Mouse (Mus musculus) bone marrow, adult 2 months (tissue): ENCODE data around the gene Gm13128.
"Not testable (repeated sequence)": the region's sequence is repeated elsewhere in the genome, so short reads cannot be mapped to it uniquely, and the experiment has no call there.

ENCODE experiments used
- CTCF ChIP-seq: fragments of 200-500 bp; IDR thresholded peaks from 2 replicates; pipeline ENCODE4 v1.5.1; 2011; ENCODE audit warnings: low read length, control low read depth; ENCODE audit not compliant: control insufficient read depth, insufficient read depth
- POLR2A ChIP-seq: fragments of 200-500 bp; IDR thresholded peaks from 2 replicates; pipeline ENCODE4 v1.6.1; 2011; ENCODE audit warnings: low read depth, mild to moderate bottlenecking, control low read depth, low read length, borderline replicate concordance; ENCODE audit not compliant: control insufficient read depth

- TF ChIP-seq CTCF, POLR2A: not testable (repeated sequence)
Observed at GRCm38 (mm10) chr4:144335856-144336255, 5.8 kb downstream of the Gm13128 start.
